Mouse (Mus musculus) telencephalon, adult 2 months (tissue): ENCODE measurements at regions not wholly inside any gene's neighbourhood (a gene's known extent, or its start where the extent isn't known, plus 50 kb on each side); places are given as distances from the start of the nearest gene placed in this dataset.

ENCODE experiments used
- DNase-seq: peaks from one replicate; pipeline ENCODE4 v3.0.0-alpha.2; 2011; ENCODE audit warnings: low read depth, low spot score

GRCm38 (mm10) chr3:101749841-101750240, 98.9 kb downstream of the Mab21l3 start:
- DNase-seq, result no peak

GRCm38 (mm10) chr3:101749031-101749632, 99.6 kb downstream of the Mab21l3 start:
- DNase-seq, result peak; percentile 54

GRCm38 (mm10) chr3:101748186-101748585, 100.6 kb downstream of the Mab21l3 start:
- no peak for DNase-seq

GRCm38 (mm10) chr3:101740906-101741305, 107.9 kb downstream of the Mab21l3 start:
- DNase-seq, result peak; percentile 44

- no peak for DNase-seq
Measured at GRCm38 (mm10) chr3:101737197-101737596, 111.6 kb downstream of the Mab21l3 start.

- no peak for DNase-seq
Measured at GRCm38 (mm10) chr3:101729044-101729443, 119.7 kb downstream of the Mab21l3 start.

GRCm38 (mm10) chr3:101722926-101723325, 118.4 kb upstream of the Atp1a1 start:
- no peak for DNase-seq

- DNase-seq, result no peak
Measured at GRCm38 (mm10) chr3:101722001-101722400, 117.5 kb upstream of the Atp1a1 start.

- no peak for DNase-seq
Measured at GRCm38 (mm10) chr3:101715416-101715815, 110.9 kb upstream of the Atp1a1 start.

GRCm38 (mm10) chr3:101714810-101715209, 110.3 kb upstream of the Atp1a1 start:
- no peak for DNase-seq

- DNase-seq, result no peak
Measured at GRCm38 (mm10) chr3:101713669-101714068, 109.2 kb upstream of the Atp1a1 start.

GRCm38 (mm10) chr3:101713138-101713638, 108.7 kb upstream of the Atp1a1 start:
- no peak for DNase-seq

- DNase-seq, result no peak
Measured at GRCm38 (mm10) chr3:101712666-101713065, 108.2 kb upstream of the Atp1a1 start.

GRCm38 (mm10) chr3:101711594-101712171, 107.2 kb upstream of the Atp1a1 start:
- DNase-seq, result no peak

- no peak for DNase-seq
Measured at GRCm38 (mm10) chr3:101709379-101709970, 105.0 kb upstream of the Atp1a1 start.

- no peak for DNase-seq
Measured at GRCm38 (mm10) chr3:101708821-101709220, 104.3 kb upstream of the Atp1a1 start.

- DNase-seq, result no peak
Measured at GRCm38 (mm10) chr3:101704919-101705318, 100.4 kb upstream of the Atp1a1 start.

GRCm38 (mm10) chr3:101704326-101704725, 99.8 kb upstream of the Atp1a1 start:
- DNase-seq, result no peak

GRCm38 (mm10) chr3:101701763-101702173, 97.3 kb upstream of the Atp1a1 start:
- no peak for DNase-seq

- no peak for DNase-seq
Measured at GRCm38 (mm10) chr3:101700974-101701610, 96.6 kb upstream of the Atp1a1 start.

GRCm38 (mm10) chr3:101699929-101700681, 95.6 kb upstream of the Atp1a1 start:
- DNase-seq, result no peak

- no peak for DNase-seq
Measured at GRCm38 (mm10) chr3:101696832-101697231, 92.3 kb upstream of the Atp1a1 start.
